Mouse (Mus musculus): ENCODE measurements around the gene Mapk12. TPM values are rescaled to one million over a fixed set of nuclear protein-coding genes. Genes with fewer than 3 reads are reported as not detected.

Gene Mapk12
- polyA plus RNA-seq, 1 experiment from 2014 or later: 20.7 TPM

DNA sequence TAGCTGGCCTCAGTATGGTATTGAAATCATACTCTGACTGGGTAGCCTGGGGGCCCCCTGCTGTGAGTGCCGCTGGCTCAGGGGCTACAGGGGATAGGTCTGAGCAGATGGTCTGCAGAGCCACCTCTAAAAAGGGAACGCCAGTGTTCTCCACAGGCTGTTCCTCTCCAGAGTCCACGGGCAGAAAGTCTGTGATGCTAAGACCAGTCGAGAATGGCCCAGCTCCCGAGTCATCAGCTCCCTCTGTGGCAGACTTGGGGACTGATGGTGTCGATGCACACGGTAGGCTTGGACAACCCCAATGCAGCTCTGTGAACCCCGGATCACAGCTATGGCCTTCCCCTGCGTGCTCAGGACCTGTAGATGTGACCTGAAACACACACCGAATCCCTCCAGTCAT is 36.6 kb downstream of the Mapk12 start:
- Histone ChIP-seq H3K36me3 (ENCODE audit: control insufficient read depth, insufficient read depth, low read length) (peaks cover 54% of the 10 kb centered on the region), H3K27me3 (ENCODE audit: control insufficient read depth, insufficient read depth, low read length) (no peaks in the 10 kb centered on the region), H3K9ac (ENCODE audit: low read depth, low read length) (no peak overlapping the region), H3K4me3 (ENCODE audit: low read depth, low read length) (no peak overlapping the region), H3K27ac (ENCODE audit: low read depth, low read length) (no peak overlapping the region), H3K4me1 (ENCODE audit: control insufficient read depth, insufficient read depth, low read length) (no peaks in the 10 kb centered on the region), H3K4me2 (no peak overlapping the region), H3K9me3 (replicated peaks; ENCODE audit: control insufficient read depth, low read length) (no peaks in the 10 kb centered on the region)
- 85% methylated on average over 10 of the region's 10 CpGs for WGBS (ENCODE audit: insufficient replicate concordance)
- no peak for ATAC-seq (replicated peaks; ENCODE audit: insufficient number of reproducible peaks, low FRiP score, low TSS enrichment)

- 81% methylated on average over 5 of the region's 5 CpGs for WGBS (ENCODE audit: insufficient replicate concordance)
- no peak for ATAC-seq (replicated peaks; ENCODE audit: insufficient number of reproducible peaks, low FRiP score, low TSS enrichment)
- Histone ChIP-seq H3K4me3 (ENCODE audit: low read depth, low read length) (no peak overlapping the region), H3K9ac (ENCODE audit: low read depth, low read length) (no peak overlapping the region), H3K4me2 (no peak overlapping the region), H3K36me3 (ENCODE audit: control insufficient read depth, insufficient read depth, low read length) (peaks cover 62% of the 10 kb centered on the region), H3K9me3 (replicated peaks; ENCODE audit: control insufficient read depth, low read length) (no peaks in the 10 kb centered on the region), H3K27me3 (ENCODE audit: control insufficient read depth, insufficient read depth, low read length) (no peaks in the 10 kb centered on the region), H3K27ac (ENCODE audit: low read depth, low read length) (no peak overlapping the region), H3K4me1 (ENCODE audit: control insufficient read depth, insufficient read depth, low read length) (no peaks in the 10 kb centered on the region)
Observed at GRCm38 (mm10) chr15:89102646-89103045, 37.9 kb downstream of the Mapk12 start.

DNA sequence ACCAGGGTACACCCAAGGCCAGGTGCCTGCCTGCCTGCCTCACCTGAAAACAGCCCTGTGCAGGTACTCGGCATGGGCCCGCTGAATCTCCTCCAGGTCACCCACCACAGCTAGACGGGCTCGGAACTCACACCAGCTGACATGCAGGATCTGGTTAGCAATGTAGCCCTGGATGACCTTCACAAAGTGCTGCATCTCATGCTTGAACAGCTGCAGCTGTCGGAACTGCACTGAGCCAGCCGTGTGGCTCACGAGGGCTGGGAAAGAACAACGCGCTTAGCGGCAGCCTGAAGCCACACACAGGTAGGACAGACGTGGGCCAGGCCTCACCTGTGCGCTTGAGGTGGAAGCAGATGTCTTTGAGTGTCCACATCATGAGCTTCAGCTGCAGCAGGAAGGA is 39.7 kb downstream of the Mapk12 start:
- WGBS (ENCODE audit: insufficient replicate concordance): 90% methylated on average over 12 of the region's 12 CpGs

GRCm38 (mm10) chr15:89098616-89099015 is 41.9 kb downstream of the Mapk12 start:
- 90% methylated on average over 7 of the region's 7 CpGs for WGBS (ENCODE audit: insufficient replicate concordance)
- Histone ChIP-seq H3K9ac (ENCODE audit: low read depth, low read length) (no peak overlapping the region), H3K27me3 (ENCODE audit: control insufficient read depth, insufficient read depth, low read length) (no peaks in the 10 kb centered on the region), H3K27ac (ENCODE audit: low read depth, low read length) (no peak overlapping the region), H3K4me2 (no peak overlapping the region), H3K9me3 (replicated peaks; ENCODE audit: control insufficient read depth, low read length) (no peaks in the 10 kb centered on the region), H3K36me3 (ENCODE audit: control insufficient read depth, insufficient read depth, low read length) (peaks cover 63% of the 10 kb centered on the region), H3K4me3 (ENCODE audit: low read depth, low read length) (no peak overlapping the region), H3K4me1 (ENCODE audit: control insufficient read depth, insufficient read depth, low read length) (no peaks in the 10 kb centered on the region)
- ATAC-seq (replicated peaks; ENCODE audit: insufficient number of reproducible peaks, low FRiP score, low TSS enrichment): no peak

More for the DNA sequence above, 39.7 kb downstream of the Mapk12 start:
- no peak overlapping the region for H3K4me3 ChIP-seq (ENCODE audit: low read depth, low read length)
- no peaks in the 10 kb centered on the region for H3K27me3 ChIP-seq (ENCODE audit: control insufficient read depth, insufficient read depth, low read length)
- no peak overlapping the region for H3K9ac ChIP-seq (ENCODE audit: low read depth, low read length)
- no peak overlapping the region for H3K4me2 ChIP-seq
- no peak for ATAC-seq (replicated peaks; ENCODE audit: insufficient number of reproducible peaks, low FRiP score, low TSS enrichment)
- no peaks in the 10 kb centered on the region for H3K4me1 ChIP-seq (ENCODE audit: control insufficient read depth, insufficient read depth, low read length)
- H3K36me3 ChIP-seq (ENCODE audit: control insufficient read depth, insufficient read depth, low read length): peaks cover 70% of the 10 kb centered on the region
- no peak overlapping the region for H3K27ac ChIP-seq (ENCODE audit: low read depth, low read length)
- no peaks in the 10 kb centered on the region for H3K9me3 ChIP-seq (replicated peaks; ENCODE audit: control insufficient read depth, low read length)

DNA sequence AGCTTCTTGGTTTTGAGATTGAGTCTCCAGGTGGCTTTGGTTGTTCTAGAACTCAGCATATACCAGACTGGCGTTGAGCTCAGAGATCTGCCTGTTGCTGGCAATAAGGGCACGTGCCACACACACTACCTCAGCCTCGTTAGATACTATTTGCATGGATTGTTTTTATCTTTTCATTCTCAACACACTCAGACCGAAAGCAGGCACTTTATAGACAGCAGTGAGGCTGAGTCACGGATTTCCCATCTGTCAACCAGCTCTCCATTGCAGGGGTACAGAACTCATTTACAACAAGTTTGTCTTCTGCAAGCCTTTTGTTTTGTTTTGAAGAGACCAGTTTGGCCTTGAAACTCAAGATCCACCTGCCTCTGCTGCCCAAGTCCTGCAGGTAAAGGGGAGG is 43.1 kb downstream of the Mapk12 start:
- no peak overlapping the region for H3K27ac ChIP-seq (ENCODE audit: low read depth, low read length)
- no peaks in the 10 kb centered on the region for H3K27me3 ChIP-seq (ENCODE audit: control insufficient read depth, insufficient read depth, low read length)
- H3K4me3 ChIP-seq (ENCODE audit: low read depth, low read length): no peak overlapping the region
- no peaks in the 10 kb centered on the region for H3K9me3 ChIP-seq (replicated peaks; ENCODE audit: control insufficient read depth, low read length)
- H3K4me2 ChIP-seq: no peak overlapping the region
- 88% methylated on average over 5 of the region's 5 CpGs for WGBS (ENCODE audit: insufficient replicate concordance)
- H3K4me1 ChIP-seq (ENCODE audit: control insufficient read depth, insufficient read depth, low read length): no peaks in the 10 kb centered on the region
- no peak overlapping the region for H3K9ac ChIP-seq (ENCODE audit: low read depth, low read length)
- H3K36me3 ChIP-seq (ENCODE audit: control insufficient read depth, insufficient read depth, low read length): peaks cover 56% of the 10 kb centered on the region
- ATAC-seq (replicated peaks; ENCODE audit: insufficient number of reproducible peaks, low FRiP score, low TSS enrichment): no peak

- Histone ChIP-seq H3K9ac (ENCODE audit: low read depth, low read length) (no peak overlapping the region), H3K4me1 (ENCODE audit: control insufficient read depth, insufficient read depth, low read length) (peaks cover 10% of the 10 kb centered on the region), H3K27me3 (ENCODE audit: control insufficient read depth, insufficient read depth, low read length) (no peaks in the 10 kb centered on the region), H3K36me3 (ENCODE audit: control insufficient read depth, insufficient read depth, low read length) (peaks cover 15% of the 10 kb centered on the region), H3K9me3 (replicated peaks; ENCODE audit: control insufficient read depth, low read length) (no peaks in the 10 kb centered on the region), H3K4me2 (no peak overlapping the region), H3K4me3 (ENCODE audit: low read depth, low read length) (no peak overlapping the region), H3K27ac (ENCODE audit: low read depth, low read length) (no peak overlapping the region)
- WGBS (ENCODE audit: insufficient replicate concordance): 81% methylated on average over 5 of the region's 5 CpGs
- ATAC-seq (replicated peaks; ENCODE audit: insufficient number of reproducible peaks, low FRiP score, low TSS enrichment): no peak
Observed at GRCm38 (mm10) chr15:89092181-89092580, 48.3 kb downstream of the Mapk12 start.

DNA sequence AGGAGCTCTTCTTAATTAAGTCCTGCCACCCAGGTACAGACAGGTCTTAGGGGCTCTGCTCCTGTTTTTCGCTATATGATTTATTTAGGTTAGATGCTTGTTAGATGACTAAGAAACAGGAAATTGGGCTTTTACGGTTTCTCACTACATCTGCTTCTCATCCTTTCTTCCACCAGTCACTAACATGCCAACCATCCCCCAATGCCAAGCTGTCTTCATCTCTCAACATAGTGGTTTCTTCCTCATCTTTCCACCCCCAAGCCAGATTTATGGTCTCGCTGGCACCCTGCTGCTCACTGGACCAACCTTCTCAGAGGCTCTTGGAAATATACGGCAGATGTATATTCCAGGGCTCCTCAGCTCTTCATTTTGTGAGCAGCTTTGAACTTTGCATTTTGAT is 49.8 kb downstream of the Mapk12 start:
- WGBS (ENCODE audit: insufficient replicate concordance): 94% methylated on average over 4 of the region's 4 CpGs
- Histone ChIP-seq H3K27me3 (ENCODE audit: control insufficient read depth, insufficient read depth, low read length) (no peaks in the 10 kb centered on the region), H3K36me3 (ENCODE audit: control insufficient read depth, insufficient read depth, low read length) (peaks cover 14% of the 10 kb centered on the region), H3K4me3 (ENCODE audit: low read depth, low read length) (no peak overlapping the region), H3K4me1 (ENCODE audit: control insufficient read depth, insufficient read depth, low read length) (peaks cover 10% of the 10 kb centered on the region), H3K9ac (ENCODE audit: low read depth, low read length) (no peak overlapping the region), H3K27ac (ENCODE audit: low read depth, low read length) (no peak overlapping the region), H3K9me3 (replicated peaks; ENCODE audit: control insufficient read depth, low read length) (no peaks in the 10 kb centered on the region), H3K4me2 (no peak overlapping the region)
- no peak for ATAC-seq (replicated peaks; ENCODE audit: insufficient number of reproducible peaks, low FRiP score, low TSS enrichment)

DNA sequence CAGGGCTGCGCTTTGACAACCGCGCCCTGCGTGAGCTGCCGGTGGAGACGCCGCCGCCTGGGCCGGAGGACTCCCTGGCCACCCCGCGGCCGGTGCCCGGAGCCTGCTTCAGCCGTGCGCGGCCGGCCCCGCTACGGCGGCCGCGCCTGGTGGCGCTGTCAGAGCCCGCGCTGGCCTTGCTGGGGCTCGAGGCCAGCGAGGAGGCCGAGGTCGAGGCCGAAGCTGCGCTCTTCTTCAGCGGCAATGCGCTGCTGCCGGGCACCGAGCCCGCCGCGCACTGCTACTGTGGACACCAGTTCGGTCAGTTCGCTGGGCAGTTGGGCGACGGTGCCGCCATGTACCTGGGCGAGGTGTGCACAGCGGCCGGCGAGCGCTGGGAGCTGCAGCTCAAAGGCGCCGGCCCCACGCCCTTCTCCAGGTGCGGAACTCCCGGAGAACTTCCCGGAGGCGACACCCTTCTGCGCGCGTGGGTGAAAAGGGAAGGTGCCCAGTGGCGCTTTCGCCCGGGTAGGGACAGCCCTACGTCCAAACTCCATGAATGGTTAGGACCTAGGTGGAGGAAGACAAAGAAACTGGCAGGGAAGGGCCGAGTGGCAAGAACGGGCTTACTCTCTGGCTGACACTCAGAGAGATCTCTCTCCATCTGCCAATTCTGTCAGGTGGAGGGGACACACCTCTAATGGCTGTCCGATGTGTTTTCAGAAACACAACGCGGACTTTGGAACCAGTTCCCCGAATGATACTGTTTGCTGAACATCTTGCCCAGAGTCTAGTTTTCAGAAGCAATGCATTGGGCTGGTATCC is 51.1 kb downstream of the Mapk12 start:
- Histone ChIP-seq H3K9me3 (replicated peaks; ENCODE audit: control insufficient read depth, low read length) (no peaks in the 10 kb centered on the region), H3K4me3 (ENCODE audit: low read depth, low read length) (peak overlapping the region; percentile 98), H3K4me2 (peak overlapping the region; percentile 99), H3K27me3 (ENCODE audit: control insufficient read depth, insufficient read depth, low read length) (no peaks in the 10 kb centered on the region), H3K27ac (ENCODE audit: low read depth, low read length) (peak overlapping the region; percentile 46; the same call in 1 of the 2 replicates), H3K4me1 (ENCODE audit: control insufficient read depth, insufficient read depth, low read length) (peaks cover 10% of the 10 kb centered on the region), H3K36me3 (ENCODE audit: control insufficient read depth, insufficient read depth, low read length) (peaks cover 17% of the 10 kb centered on the region), H3K9ac (ENCODE audit: low read depth, low read length) (peak overlapping the region; percentile 87)
- 2% methylated on average over 68 of the region's 68 CpGs for WGBS (ENCODE audit: insufficient replicate concordance)
- ATAC-seq (replicated peaks; ENCODE audit: insufficient number of reproducible peaks, low FRiP score, low TSS enrichment): peak; percentile 28; the same call in 1 of the 2 replicates
